Mouse (Mus musculus): ENCODE data around the gene Pdlim7. TPM values are rescaled to one million over a fixed set of nuclear protein-coding genes. Genes with fewer than 3 reads are reported as not detected.

Pdlim7 gene
- polyA plus RNA-seq, 1 experiment from 2014 or later, result 206 TPM

DNA sequence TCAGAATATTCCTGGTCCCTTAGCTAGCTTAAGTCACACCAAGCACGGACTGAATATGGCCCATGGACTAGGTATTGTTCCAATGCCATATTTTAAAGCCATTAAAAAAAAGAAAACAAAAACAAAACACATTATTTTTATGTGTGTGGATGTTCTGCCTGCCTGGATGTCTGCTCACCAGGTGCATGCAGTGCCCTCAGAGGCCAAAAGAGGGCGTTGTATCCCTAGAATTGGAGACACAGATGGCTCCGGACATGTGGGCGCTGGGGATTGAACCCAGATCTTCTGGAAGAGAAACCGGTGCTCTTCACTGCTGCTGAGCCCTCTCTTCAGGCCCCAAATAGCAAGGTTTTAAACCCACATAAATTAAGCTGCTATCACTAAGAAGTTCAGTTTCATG is 35.4 kb downstream of the Pdlim7 start:
- Histone ChIP-seq H3K27ac (no peak overlapping the region), H3K4me1 (peaks cover 24% of the 10 kb centered on the region), H3K27me3 (ENCODE audit: low read depth, poor library complexity, severe bottlenecking) (no peaks in the 10 kb centered on the region), H3K9me3 (replicated peaks) (no peaks in the 10 kb centered on the region), H3K36me3 (peaks cover 96% of the 10 kb centered on the region), H3K4me3 (no peak overlapping the region)
- 51% methylated on average over 5 of the region's 5 CpGs for WGBS
- DNase-seq (ENCODE audit: low spot score), result peak; percentile 59

DNA sequence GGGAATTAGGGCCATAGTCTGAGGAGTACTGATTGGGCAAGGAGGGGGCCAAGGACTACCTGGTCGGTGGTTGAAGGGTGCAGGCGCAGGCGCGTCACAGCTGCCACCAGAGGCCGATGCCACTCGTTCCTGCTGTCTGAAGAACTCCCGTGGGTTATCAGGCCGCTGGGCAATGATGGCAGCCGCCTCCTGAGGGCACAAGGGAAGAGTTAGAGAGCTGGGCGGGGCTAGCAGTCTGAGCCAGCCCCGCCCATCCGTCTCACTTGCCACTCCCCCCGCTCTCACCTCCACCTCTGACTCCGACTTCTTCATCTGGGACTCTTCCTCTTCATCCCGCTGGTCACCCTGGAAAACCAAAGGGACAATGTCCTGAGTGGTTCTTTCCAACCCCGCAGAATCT is 36.0 kb downstream of the Pdlim7 start:
- DNase-seq (ENCODE audit: low spot score), result no peak
- Histone ChIP-seq H3K9me3 (replicated peaks) (no peaks in the 10 kb centered on the region), H3K27me3 (ENCODE audit: low read depth, poor library complexity, severe bottlenecking) (no peaks in the 10 kb centered on the region), H3K4me1 (peaks cover 28% of the 10 kb centered on the region), H3K4me3 (no peak overlapping the region), H3K36me3 (peaks cover 91% of the 10 kb centered on the region), H3K27ac (no peak overlapping the region)
- 66% methylated on average over 16 of the region's 16 CpGs for WGBS

GRCm38 (mm10) chr13:55476256-55476655 is 37.2 kb downstream of the Pdlim7 start:
- 91% methylated on average over 8 of the region's 8 CpGs for WGBS
- H3K27me3 ChIP-seq (ENCODE audit: low read depth, poor library complexity, severe bottlenecking), result no peaks in the 10 kb centered on the region
- H3K36me3 ChIP-seq, result peaks cover 79% of the 10 kb centered on the region
- no peak for DNase-seq (ENCODE audit: low spot score)
- no peaks in the 10 kb centered on the region for H3K9me3 ChIP-seq (replicated peaks)
- H3K27ac ChIP-seq, result 0 out of 2 replicates have a peak overlapping the region, but pooled peaks have one; percentile 1
- H3K4me1 ChIP-seq, result peaks cover 40% of the 10 kb centered on the region
- H3K4me3 ChIP-seq, result no peak overlapping the region

GRCm38 (mm10) chr13:55475750-55476149 is 37.7 kb downstream of the Pdlim7 start:
- H3K27ac ChIP-seq, result no peak overlapping the region
- H3K27me3 ChIP-seq (ENCODE audit: low read depth, poor library complexity, severe bottlenecking), result peaks cover 3% of the 10 kb centered on the region; the same call in 1 of the 2 replicates
- no peaks in the 10 kb centered on the region for H3K9me3 ChIP-seq (replicated peaks)
- no peak overlapping the region for H3K4me3 ChIP-seq
- peaks cover 45% of the 10 kb centered on the region for H3K4me1 ChIP-seq
- 93% methylated on average over 5 of the region's 5 CpGs for WGBS
- peaks cover 74% of the 10 kb centered on the region for H3K36me3 ChIP-seq
- DNase-seq (ENCODE audit: low spot score), result no peak

- H3K27ac ChIP-seq, result no peak overlapping the region; the same call in 1 of the 2 replicates
- WGBS, result 69% methylated on average over 5 of the region's 5 CpGs
Measured at GRCm38 (mm10) chr13:55474621-55475069, 38.8 kb downstream of the Pdlim7 start.

DNA sequence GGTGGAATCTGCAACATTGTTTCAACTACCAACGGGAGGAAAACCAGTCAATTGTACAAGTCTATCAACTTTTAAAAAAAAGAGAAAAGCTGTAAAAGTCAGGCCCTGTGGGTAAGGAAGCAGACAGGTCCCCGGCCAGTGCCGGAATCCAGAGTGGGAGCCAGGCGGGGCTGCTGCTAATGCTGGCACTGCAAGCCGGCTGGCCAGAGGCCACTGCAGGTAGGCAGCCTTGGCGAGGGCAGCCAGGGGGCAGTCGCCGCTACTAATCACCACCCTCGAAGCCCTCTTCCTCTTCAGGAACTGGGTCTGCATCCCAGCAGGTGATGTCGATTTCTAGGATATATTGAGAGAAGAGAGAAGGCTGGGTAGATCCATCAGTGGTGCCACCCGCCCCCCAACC is 39.5 kb downstream of the Pdlim7 start:
- Histone ChIP-seq H3K36me3 (peaks cover 56% of the 10 kb centered on the region), H3K4me1 (peaks cover 56% of the 10 kb centered on the region), H3K4me3 (no peak overlapping the region; the same call in 1 of the 2 replicates), H3K27me3 (ENCODE audit: low read depth, poor library complexity, severe bottlenecking) (peaks cover 8% of the 10 kb centered on the region; the same call in 1 of the 2 replicates), H3K27ac (no peak overlapping the region), H3K9me3 (replicated peaks) (no peaks in the 10 kb centered on the region)
- WGBS, result 75% methylated on average over 11 of the region's 11 CpGs
- DNase-seq (ENCODE audit: low spot score), result no peak

More at GRCm38 (mm10) chr13:55474621-55475069, 38.8 kb downstream of the Pdlim7 start:
- Histone ChIP-seq H3K4me1 (peaks cover 50% of the 10 kb centered on the region), H3K4me3 (0 out of 2 replicates have a peak overlapping the region, but pooled peaks have one; percentile 3), H3K9me3 (replicated peaks) (no peaks in the 10 kb centered on the region), H3K36me3 (peaks cover 63% of the 10 kb centered on the region), H3K27me3 (ENCODE audit: low read depth, poor library complexity, severe bottlenecking) (peaks cover 8% of the 10 kb centered on the region; the same call in 1 of the 2 replicates)
- DNase-seq (ENCODE audit: low spot score), result no peak

- Histone ChIP-seq H3K9me3 (replicated peaks) (no peaks in the 10 kb centered on the region), H3K36me3 (peaks cover 49% of the 10 kb centered on the region), H3K27me3 (ENCODE audit: low read depth, poor library complexity, severe bottlenecking) (peaks cover 8% of the 10 kb centered on the region; the same call in 1 of the 2 replicates), H3K4me3 (peak overlapping the region; percentile 66), H3K27ac (peak overlapping the region; percentile 81), H3K4me1 (peaks cover 62% of the 10 kb centered on the region)
- peak; percentile 65 for DNase-seq (ENCODE audit: low spot score)
- WGBS, result 19% methylated on average over 18 of the region's 18 CpGs
Measured at GRCm38 (mm10) chr13:55473076-55473831, 40.2 kb downstream of the Pdlim7 start.

GRCm38 (mm10) chr13:55472132-55473022 is 41.1 kb downstream of the Pdlim7 start:
- Histone ChIP-seq H3K36me3 (peaks cover 41% of the 10 kb centered on the region), H3K4me1 (peaks cover 65% of the 10 kb centered on the region), H3K9me3 (replicated peaks) (no peaks in the 10 kb centered on the region), H3K4me3 (peak overlapping the region; percentile 66), H3K27ac (peak overlapping the region; percentile 81), H3K27me3 (ENCODE audit: low read depth, poor library complexity, severe bottlenecking) (peaks cover 8% of the 10 kb centered on the region; the same call in 1 of the 2 replicates)
- DNase-seq (ENCODE audit: low spot score), result peak; percentile 77
- under 1% methylated on average over 102 of the region's 103 CpGs for WGBS

- no peak for DNase-seq (ENCODE audit: low spot score)
- under 1% methylated on average over 31 of the region's 31 CpGs for WGBS
- Histone ChIP-seq H3K9me3 (replicated peaks) (no peaks in the 10 kb centered on the region), H3K27me3 (ENCODE audit: low read depth, poor library complexity, severe bottlenecking) (peaks cover 8% of the 10 kb centered on the region; the same call in 1 of the 2 replicates), H3K4me3 (peak overlapping the region; percentile 66), H3K27ac (peak overlapping the region; percentile 81), H3K36me3 (peaks cover 35% of the 10 kb centered on the region), H3K4me1 (peaks cover 67% of the 10 kb centered on the region)
Measured at GRCm38 (mm10) chr13:55471819-55472131, 41.7 kb downstream of the Pdlim7 start.

- 3% methylated on average over 54 of the region's 54 CpGs for WGBS
- H3K4me1 ChIP-seq, result peaks cover 70% of the 10 kb centered on the region
- H3K27me3 ChIP-seq (ENCODE audit: low read depth, poor library complexity, severe bottlenecking), result peaks cover 8% of the 10 kb centered on the region; the same call in 1 of the 2 replicates
Measured at GRCm38 (mm10) chr13:55471156-55471818, 42.2 kb downstream of the Pdlim7 start.

GRCm38 (mm10) chr13:55470372-55470771 is 43.1 kb downstream of the Pdlim7 start:
- WGBS, result 77% methylated on average over 9 of the region's 9 CpGs
- Histone ChIP-seq H3K36me3 (peaks cover 21% of the 10 kb centered on the region), H3K27ac (peak overlapping the region; percentile 81; the same call in 1 of the 2 replicates), H3K9me3 (replicated peaks) (no peaks in the 10 kb centered on the region), H3K27me3 (ENCODE audit: low read depth, poor library complexity, severe bottlenecking) (peaks cover 8% of the 10 kb centered on the region; the same call in 1 of the 2 replicates), H3K4me1 (peaks cover 78% of the 10 kb centered on the region), H3K4me3 (no peak overlapping the region)
- no peak for DNase-seq (ENCODE audit: low spot score)

More at GRCm38 (mm10) chr13:55471156-55471818, 42.2 kb downstream of the Pdlim7 start:
- peak overlapping the region; percentile 66 for H3K4me3 ChIP-seq
- no peaks in the 10 kb centered on the region for H3K9me3 ChIP-seq (replicated peaks)
- peak; percentile 98 for DNase-seq (ENCODE audit: low spot score)
- H3K36me3 ChIP-seq, result peaks cover 30% of the 10 kb centered on the region
- peak overlapping the region; percentile 81 for H3K27ac ChIP-seq

- DNase-seq (ENCODE audit: low spot score), result peak; percentile 61
- Histone ChIP-seq H3K9me3 (replicated peaks) (no peaks in the 10 kb centered on the region), H3K27me3 (ENCODE audit: low read depth, poor library complexity, severe bottlenecking) (peaks cover 8% of the 10 kb centered on the region; the same call in 1 of the 2 replicates), H3K4me1 (peaks cover 79% of the 10 kb centered on the region), H3K4me3 (no peak overlapping the region), H3K27ac (no peak overlapping the region), H3K36me3 (peaks cover 7% of the 10 kb centered on the region)
- 58% methylated on average over 13 of the region's 13 CpGs for WGBS
Measured at GRCm38 (mm10) chr13:55468851-55469560, 44.5 kb downstream of the Pdlim7 start.
